Mouse (Mus musculus) ES-Bruce4 (cell line): ENCODE data around the gene Tpbg. TPM values are rescaled to one million over a fixed set of nuclear protein-coding genes. Genes with fewer than 3 reads are reported as not detected.

ENCODE experiments used
- H3K27ac ChIP-seq: 2 replicates; pipeline ENCODE4 v1.5.1; 2012; ENCODE audit warnings: low read length, inconsistent platforms; ENCODE audit not compliant: insufficient read depth
- H3K27me3 ChIP-seq: 2 replicates; pipeline ENCODE4 v1.6.1; 2012; ENCODE audit warnings: mild to moderate bottlenecking, low read length, inconsistent platforms; ENCODE audit not compliant: control insufficient read depth, poor library complexity, insufficient read depth, severe bottlenecking
- H3K36me3 ChIP-seq: 2 replicates; pipeline ENCODE4 v1.6.1; 2012; ENCODE audit warnings: inconsistent platforms, mild to moderate bottlenecking, low read length, moderate library complexity; ENCODE audit not compliant: control insufficient read depth, poor library complexity, insufficient read depth, severe bottlenecking
- H3K4me1 ChIP-seq: one replicate; pipeline ENCODE4 v1.8.1; 2011; ENCODE audit warnings: low read length; ENCODE audit not compliant: control insufficient read depth, insufficient read depth
- H3K4me3 ChIP-seq: 2 replicates; pipeline ENCODE4 v1.5.1; 2011; ENCODE audit warnings: low read depth, mild to moderate bottlenecking, low read length
- H3K9ac ChIP-seq: 2 replicates; pipeline ENCODE4 v1.6.1; 2012; ENCODE audit warnings: low read depth, mild to moderate bottlenecking, inconsistent platforms; ENCODE audit not compliant: poor library complexity, severe bottlenecking
- H3K9me3 ChIP-seq: replicated peaks from 2 replicates; pipeline ENCODE4 v1.6.1; 2012; ENCODE audit warnings: mild to moderate bottlenecking, low read length, inconsistent platforms; ENCODE audit not compliant: control insufficient read depth, poor library complexity, insufficient read depth, severe bottlenecking
- CTCF ChIP-seq: IDR thresholded peaks from one replicate; pipeline ENCODE4 v1.8.1; 2011; ENCODE audit warnings: low read depth, low read length
- EP300 ChIP-seq: IDR thresholded peaks from 2 replicates; pipeline ENCODE4 v1.6.1; 2011; ENCODE audit warnings: low read depth, low read length; ENCODE audit not compliant: insufficient read depth
- POLR2A ChIP-seq: IDR thresholded peaks from one replicate; pipeline ENCODE4 v1.8.1; 2011; ENCODE audit warnings: low read length; ENCODE audit not compliant: insufficient read depth
- polyA plus RNA-seq: library from polyadenylated mRNA; stranded (reverse); fragments of >200 nt; gene quantifications from 2 replicates; pipeline ENCODE4 v1.2.4, GENCODE M21; 2011; ENCODE audit warnings: low read depth; ENCODE audit not compliant: missing spikeins, insufficient read depth, insufficient read length

Gene Tpbg
- polyA plus RNA-seq, 1 experiment, result 11.8 TPM

DNA sequence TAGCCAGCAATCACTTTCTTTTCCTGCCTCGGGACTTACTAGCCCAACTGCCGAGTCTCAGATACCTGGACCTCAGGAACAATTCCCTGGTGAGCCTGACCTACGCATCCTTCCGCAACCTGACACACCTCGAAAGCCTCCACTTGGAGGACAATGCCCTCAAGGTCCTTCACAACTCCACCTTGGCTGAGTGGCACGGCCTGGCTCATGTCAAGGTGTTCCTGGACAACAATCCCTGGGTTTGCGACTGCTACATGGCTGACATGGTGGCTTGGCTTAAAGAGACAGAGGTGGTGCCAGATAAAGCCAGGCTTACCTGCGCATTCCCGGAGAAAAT, 2.4 kb downstream of the Tpbg start:
- Histone ChIP-seq H3K9ac (no peak overlapping the region), H3K4me3 (peak overlapping the region; percentile 70; the same call in 1 of the 2 replicates), H3K36me3 (peaks cover 4% of the 10 kb centered on the region; the same call in 1 of the 2 replicates), H3K9me3 (no peaks in the 10 kb centered on the region), H3K27me3 (peaks cover 1% of the 10 kb centered on the region; the same call in 1 of the 2 replicates), H3K27ac (no peak overlapping the region), H3K4me1 (no peaks in the 10 kb centered on the region)
- TF ChIP-seq POLR2A (no peak), EP300 (no peak), CTCF (no peak)

DNA sequence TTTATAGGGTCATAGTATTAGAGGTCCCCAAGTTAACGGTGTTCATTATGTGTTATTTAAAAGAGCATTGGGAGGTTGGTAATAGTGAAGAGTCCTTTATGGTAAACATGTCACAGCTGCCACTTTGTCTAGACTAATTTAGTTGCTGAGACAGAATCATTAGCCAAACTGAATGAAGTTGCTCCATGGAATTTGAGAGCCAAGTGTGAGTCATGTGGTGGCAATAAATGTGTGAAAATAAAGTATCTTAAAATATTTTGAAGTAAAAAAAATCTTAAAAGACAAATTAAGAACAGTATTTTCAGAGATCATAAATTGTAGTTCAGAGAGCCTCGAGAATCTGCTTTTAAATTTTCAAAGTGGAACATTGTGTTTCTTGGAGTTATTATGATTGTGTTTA, 4.0 kb downstream of the Tpbg start:
- no peak overlapping the region for H3K4me3 ChIP-seq
- H3K27me3 ChIP-seq, result peaks cover 1% of the 10 kb centered on the region; the same call in 1 of the 2 replicates
- H3K36me3 ChIP-seq, result peaks cover 4% of the 10 kb centered on the region; the same call in 1 of the 2 replicates
- no peak for TF ChIP-seq CTCF
- no peak for TF ChIP-seq POLR2A
- no peaks in the 10 kb centered on the region for H3K9me3 ChIP-seq
- H3K9ac ChIP-seq, result no peak overlapping the region
- no peak overlapping the region for H3K27ac ChIP-seq
- no peaks in the 10 kb centered on the region for H3K4me1 ChIP-seq

DNA sequence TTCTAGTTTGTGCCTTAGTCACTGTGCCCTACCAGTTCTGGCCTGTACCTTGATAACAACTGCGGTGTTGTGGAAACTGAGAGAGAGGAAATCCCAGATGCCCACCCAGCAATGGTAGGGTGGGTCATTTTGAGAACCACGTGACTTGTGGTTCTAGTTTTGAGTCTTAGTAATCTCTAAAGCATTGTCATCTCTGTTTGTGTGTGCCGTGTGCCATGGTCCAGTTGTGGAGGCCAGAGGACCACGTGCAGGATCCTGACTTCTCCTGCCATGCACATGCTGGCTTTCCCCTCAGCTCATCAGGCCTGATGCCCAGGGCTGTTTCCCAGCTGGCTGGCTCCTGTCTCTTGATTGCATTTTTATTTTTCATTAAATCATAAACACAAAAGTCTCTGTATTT, 12.6 kb downstream of the Tpbg start:
- Histone ChIP-seq H3K27ac (no peak overlapping the region), H3K9ac (no peak overlapping the region), H3K27me3 (no peaks in the 10 kb centered on the region; the same call in 1 of the 2 replicates), H3K9me3 (no peaks in the 10 kb centered on the region), H3K4me3 (no peak overlapping the region), H3K4me1 (no peaks in the 10 kb centered on the region), H3K36me3 (no peaks in the 10 kb centered on the region; the same call in 1 of the 2 replicates)
- TF ChIP-seq POLR2A, result no peak
- TF ChIP-seq CTCF, result no peak
- no peak for TF ChIP-seq EP300

DNA sequence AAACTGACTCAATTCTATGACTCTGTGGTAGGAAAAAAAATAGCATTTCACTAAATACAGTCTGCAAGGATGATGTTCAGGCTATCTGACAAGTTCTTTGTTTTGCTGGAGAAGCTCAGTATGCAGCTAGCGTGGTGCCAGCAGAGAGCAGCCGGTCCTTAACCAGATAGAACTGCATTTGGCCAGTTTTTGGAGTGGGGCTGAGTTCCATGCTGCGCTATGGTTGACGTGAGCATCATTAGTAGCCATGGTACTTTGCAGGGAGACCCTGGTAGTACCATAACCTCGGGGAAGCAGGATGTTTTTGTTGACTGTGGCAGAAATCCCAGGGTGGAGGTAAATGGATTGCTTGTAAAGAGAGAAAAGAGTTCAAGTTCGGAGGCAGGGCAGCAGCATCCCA, 14.3 kb downstream of the Tpbg start:
- Histone ChIP-seq H3K9ac (no peak overlapping the region), H3K27me3 (no peaks in the 10 kb centered on the region; the same call in 1 of the 2 replicates), H3K36me3 (no peaks in the 10 kb centered on the region), H3K27ac (no peak overlapping the region), H3K4me3 (no peak overlapping the region), H3K4me1 (no peaks in the 10 kb centered on the region), H3K9me3 (no peaks in the 10 kb centered on the region)
- TF ChIP-seq EP300 (no peak), POLR2A (no peak), CTCF (no peak)

DNA sequence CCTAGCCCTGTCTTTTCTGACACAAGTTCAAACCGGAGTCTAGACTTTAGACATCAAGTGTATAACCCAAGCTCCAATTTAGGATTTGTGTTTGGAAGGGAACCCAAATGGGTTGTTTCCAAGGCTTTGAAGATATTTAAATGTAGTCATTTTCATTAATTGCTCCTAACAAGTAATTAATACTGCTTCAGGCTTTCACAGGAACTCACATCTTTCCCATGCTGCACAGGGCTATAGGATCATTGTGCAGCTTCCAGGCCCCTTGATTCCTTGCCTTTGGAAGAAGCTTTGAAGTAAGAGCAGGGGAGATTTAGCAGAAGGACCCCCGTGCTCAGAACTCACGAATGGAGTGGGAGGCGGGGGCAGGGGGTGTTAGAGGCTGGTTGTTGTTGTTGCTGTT, 18.9 kb downstream of the Tpbg start:
- Histone ChIP-seq H3K9ac (no peak overlapping the region), H3K36me3 (no peaks in the 10 kb centered on the region), H3K4me1 (no peaks in the 10 kb centered on the region), H3K27me3 (no peaks in the 10 kb centered on the region), H3K4me3 (no peak overlapping the region), H3K9me3 (no peaks in the 10 kb centered on the region), H3K27ac (no peak overlapping the region)
- no peak for TF ChIP-seq POLR2A
- TF ChIP-seq CTCF, result no peak

DNA sequence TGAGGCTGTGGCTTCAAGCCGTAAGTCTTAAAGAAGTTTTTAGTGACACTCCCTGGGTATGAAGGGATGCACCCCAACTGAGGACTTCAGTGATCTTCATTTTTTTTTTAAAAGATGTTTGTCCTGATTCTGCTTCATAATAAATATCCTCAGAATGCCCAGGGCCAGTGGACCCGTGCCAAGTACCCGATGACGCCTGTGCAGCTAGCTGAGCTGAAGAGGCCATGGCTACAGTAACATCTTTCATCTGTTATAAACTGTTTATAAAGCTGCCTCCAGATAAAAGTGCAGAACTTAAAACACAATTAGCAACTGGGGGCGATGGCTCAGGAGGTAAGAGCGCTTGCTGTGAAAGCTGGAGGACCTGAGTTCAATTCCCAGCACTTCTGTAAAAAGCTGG, 20.4 kb downstream of the Tpbg start:
- H3K27ac ChIP-seq, result no peak overlapping the region
- TF ChIP-seq CTCF, result no peak
- TF ChIP-seq EP300, result no peak
- TF ChIP-seq POLR2A, result no peak
- no peaks in the 10 kb centered on the region for H3K4me1 ChIP-seq
- H3K27me3 ChIP-seq, result no peaks in the 10 kb centered on the region
- no peaks in the 10 kb centered on the region for H3K36me3 ChIP-seq
- H3K9ac ChIP-seq, result no peak overlapping the region
- no peaks in the 10 kb centered on the region for H3K9me3 ChIP-seq
- no peak overlapping the region for H3K4me3 ChIP-seq

DNA sequence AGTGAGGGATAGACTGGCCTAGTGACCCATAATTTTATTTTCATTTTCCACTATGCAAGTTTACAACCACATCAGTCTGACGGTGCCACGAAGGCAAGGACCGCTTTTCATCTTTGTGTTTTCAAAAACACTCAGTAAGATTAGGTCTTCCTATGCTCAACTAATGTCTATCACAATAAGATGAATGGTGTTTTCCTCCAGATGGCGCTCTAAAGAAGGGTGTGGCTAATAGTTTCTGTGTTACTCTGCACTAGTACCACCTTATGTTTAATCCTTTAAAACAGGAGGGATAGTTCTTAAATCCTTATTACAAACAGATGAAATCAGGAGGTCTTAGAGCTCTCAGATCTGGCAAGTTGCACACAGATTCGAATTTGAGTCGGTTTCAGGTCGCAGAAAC, 30.7 kb downstream of the Tpbg start:
- TF ChIP-seq EP300, result no peak
- no peak for TF ChIP-seq CTCF
- TF ChIP-seq POLR2A, result no peak
- no peaks in the 10 kb centered on the region for H3K36me3 ChIP-seq
- H3K4me3 ChIP-seq, result no peak overlapping the region
- H3K27ac ChIP-seq, result no peak overlapping the region
- no peaks in the 10 kb centered on the region for H3K9me3 ChIP-seq
- no peaks in the 10 kb centered on the region for H3K4me1 ChIP-seq
- no peak overlapping the region for H3K9ac ChIP-seq
- H3K27me3 ChIP-seq, result no peaks in the 10 kb centered on the region
